Mouse (Mus musculus) liver, embryonic 11.5 days (tissue): ENCODE results near the gene Atat1. TPM values are rescaled to one million over a fixed set of nuclear protein-coding genes. Genes with fewer than 3 reads are reported as not detected.
A peak's percentile ranks its signal among the peaks of the same experiment; 100 is the strongest.
"Not testable (repeated sequence)": the region's sequence is repeated elsewhere in the genome, so short reads cannot be mapped to it uniquely, and the experiment has no call there.

Experiments used
- ATAC-seq: fragments of 200-750 bp; cut with Nextera tagmentation; replicated peaks from 2 replicates; pipeline ENCODE4 v1.8.0; 2017; ENCODE audit warnings: moderate number of reproducible peaks, mild to moderate bottlenecking, moderate TSS enrichment, moderate library complexity; ENCODE audit not compliant: low FRiP score
- DNase-seq: peaks from one replicate; pipeline ENCODE4 v3.0.0-alpha.2; 2017; ENCODE audit warnings: low spot score
- H3K27ac ChIP-seq: fragments of 300-500 bp; sonication (generic); 2 replicates; pipeline ENCODE4 v1.5.1; 2014; ENCODE audit warnings: mild to moderate bottlenecking, low read depth, low read length, control low read depth
- H3K27me3 ChIP-seq: fragments of 300-500 bp; sonication (generic); replicated peaks from 2 replicates; pipeline ENCODE4 v1.6.1; 2014; ENCODE audit warnings: low read length, mixed read lengths; ENCODE audit not compliant: control insufficient read depth, insufficient read depth
- H3K36me3 ChIP-seq: fragments of 300-500 bp; sonication (generic); 2 replicates; pipeline ENCODE4 v1.6.1; 2014; ENCODE audit warnings: mild to moderate bottlenecking, low read length, moderate library complexity, mixed read lengths; ENCODE audit not compliant: control insufficient read depth, insufficient read depth
- H3K4me1 ChIP-seq: fragments of 300-500 bp; sonication (generic); replicated peaks from 2 replicates; pipeline ENCODE4 v1.6.1; 2014; ENCODE audit warnings: low read length, mixed read lengths; ENCODE audit not compliant: control insufficient read depth, insufficient read depth
- H3K4me2 ChIP-seq: fragments of 300-500 bp; sonication (generic); 2 replicates; pipeline ENCODE4 v1.6.1; 2014; ENCODE audit warnings: mild to moderate bottlenecking, control low read depth, moderate library complexity
- H3K4me3 ChIP-seq: fragments of 300-500 bp; sonication (generic); 2 replicates; pipeline ENCODE4 v1.5.1; 2014; ENCODE audit warnings: low read depth, low read length, control low read depth
- H3K9ac ChIP-seq: fragments of 300-500 bp; sonication (generic); 2 replicates; pipeline ENCODE4 v1.6.1; 2014; ENCODE audit warnings: low read depth, low read length, control low read depth
- H3K9me3 ChIP-seq: fragments of 300-500 bp; sonication (generic); 2 replicates; pipeline ENCODE4 v1.6.1; 2016; ENCODE audit warnings: low read length, inconsistent platforms, mixed read lengths; ENCODE audit not compliant: control insufficient read depth
- WGBS: fragments of 180-500 bp; shearing (Covaris S2); extraction: QIAGEN DNeasy Blood & Tissue Kit; methylation state at CpG from one replicate; pipeline ENCODE4 v1.1.7; 2014; 5-methylcytosine and 5-hydroxymethylcytosine counted together
- polyA plus RNA-seq: library from polyadenylated mRNA; unstranded; fragments of >200 nt; fragmentation: Nextera tagmentation; extraction: Ambion mirVana; gene quantifications from 2 replicates; pipeline ENCODE4 v1.2.1, GENCODE M21; 2014

Gene Atat1
- 39.5 and 40.0 TPM in 2 replicates for polyA plus RNA-seq

DNA sequence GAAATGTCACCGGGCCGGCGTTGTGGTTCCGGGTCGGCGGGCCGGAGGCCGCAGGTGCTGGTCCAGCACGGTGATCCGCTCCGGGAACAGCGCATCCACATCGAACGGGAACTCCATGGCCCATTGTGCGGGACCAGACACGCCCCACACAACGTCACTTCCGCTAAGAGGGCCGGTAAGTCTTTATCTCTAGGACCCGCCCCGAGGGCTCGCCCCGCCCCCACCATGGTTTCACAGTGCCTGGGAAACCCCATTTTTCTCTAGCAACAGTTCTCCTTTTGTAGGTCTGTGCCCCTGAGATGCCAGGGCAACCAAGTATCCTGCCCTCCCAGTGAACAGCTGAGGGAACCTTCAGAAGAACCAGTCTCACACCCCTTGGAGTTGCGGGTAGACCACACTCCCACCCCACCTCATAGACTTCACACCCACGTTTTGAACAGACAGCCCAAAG is at the start of gene Atat1:
Gene Atat1, minus strand, starts transcription at position 157 of the 451 bp plus-strand sequence.
- WGBS: 3% methylated on average over 25 of the region's 25 CpGs
- peaks cover 20% of the 10 kb centered on the region for H3K4me1 ChIP-seq
- peak within 1 kb of the TSS; percentile 26; the same call in 1 of the 2 replicates for H3K27ac ChIP-seq
- peak within 1 kb of the TSS; percentile 83 for H3K4me2 ChIP-seq
- H3K36me3 ChIP-seq: peaks cover 19% of the 10 kb centered on the region
- H3K27me3 ChIP-seq: no peaks in the 10 kb centered on the region
- peak within 1 kb of the TSS; percentile 65 for H3K9ac ChIP-seq
- ATAC-seq (peak; percentile 90), DNase-seq (peak; percentile 98)
- peak within 1 kb of the TSS; percentile 69 for H3K4me3 ChIP-seq
- no peaks in the 10 kb centered on the region for H3K9me3 ChIP-seq

DNA sequence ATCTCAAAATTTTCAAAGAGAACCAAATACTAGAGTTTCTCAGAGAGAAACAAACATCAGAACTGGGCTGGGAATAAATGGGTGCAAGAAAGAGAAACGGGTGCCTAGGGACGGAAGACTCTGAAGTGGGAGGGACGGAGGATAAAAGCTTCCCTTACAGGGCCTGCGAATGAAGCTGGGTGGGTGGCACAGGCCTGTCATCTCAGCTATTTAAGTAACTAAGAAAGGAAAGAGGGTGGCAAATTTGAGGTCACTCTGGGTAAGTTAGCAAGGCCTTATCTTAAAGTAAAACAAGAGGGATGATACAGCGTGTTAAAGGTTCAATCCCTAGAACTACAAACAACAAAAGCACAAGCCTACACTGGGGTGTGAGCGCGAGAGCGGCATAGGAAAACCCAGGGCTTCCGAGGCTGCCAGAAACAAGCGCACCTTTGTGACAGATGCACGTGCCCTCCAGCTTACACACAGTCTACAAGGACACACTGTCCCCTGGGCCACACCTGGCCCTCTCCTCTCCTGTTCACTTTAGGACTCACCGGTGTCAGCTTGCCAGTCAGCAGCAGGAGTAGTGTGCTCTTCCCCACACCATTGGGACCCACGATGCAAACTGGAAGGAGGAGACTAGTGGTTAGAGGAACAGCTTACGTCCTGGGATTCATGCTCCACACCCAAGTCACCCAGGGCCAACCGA is 48.8 kb upstream of the Atat1 start:
- H3K27me3 ChIP-seq: no peaks in the 10 kb centered on the region
- DNase-seq (no peak), ATAC-seq (no peak)
- no peaks in the 10 kb centered on the region for H3K4me1 ChIP-seq
- H3K4me2 ChIP-seq: no peak overlapping the region
- peaks cover 71% of the 10 kb centered on the region for H3K36me3 ChIP-seq
- H3K9me3 ChIP-seq: no peaks in the 10 kb centered on the region
- no peak overlapping the region for H3K27ac ChIP-seq
- no peak overlapping the region for H3K4me3 ChIP-seq
- 94% methylated on average over 15 of the region's 15 CpGs for WGBS
- H3K9ac ChIP-seq: no peak overlapping the region; the same call in 1 of the 2 replicates

DNA sequence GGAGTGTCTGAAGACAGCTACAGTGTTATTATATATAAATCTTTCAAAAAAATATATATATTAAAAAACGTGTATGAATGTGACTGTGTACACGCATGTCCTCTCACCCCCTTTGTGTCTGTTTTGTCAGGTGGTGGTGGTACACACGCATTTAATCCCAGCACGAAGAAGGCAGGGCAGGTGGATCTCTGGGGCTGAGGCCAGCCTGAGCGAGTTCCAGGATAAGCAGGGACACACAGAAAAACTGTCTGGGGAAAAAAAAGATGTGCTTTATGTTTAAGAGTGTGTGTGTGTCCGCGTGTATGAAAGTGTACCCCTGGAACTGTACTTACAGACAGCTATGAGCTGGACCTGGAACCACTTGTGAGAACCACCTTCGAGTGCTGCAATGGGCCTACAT is 44.8 kb upstream of the Atat1 start:
- ATAC-seq (no peak), DNase-seq (no peak)
- 75% methylated on average over 8 of the region's 8 CpGs for WGBS
- Histone ChIP-seq H3K36me3 (peaks cover 32% of the 10 kb centered on the region), H3K27me3 (no peaks in the 10 kb centered on the region), H3K4me2 (no peak overlapping the region), H3K27ac (no peak overlapping the region), H3K9ac (no peak overlapping the region), H3K4me1 (no peaks in the 10 kb centered on the region), H3K9me3 (no peaks in the 10 kb centered on the region), H3K4me3 (no peak overlapping the region)

DNA sequence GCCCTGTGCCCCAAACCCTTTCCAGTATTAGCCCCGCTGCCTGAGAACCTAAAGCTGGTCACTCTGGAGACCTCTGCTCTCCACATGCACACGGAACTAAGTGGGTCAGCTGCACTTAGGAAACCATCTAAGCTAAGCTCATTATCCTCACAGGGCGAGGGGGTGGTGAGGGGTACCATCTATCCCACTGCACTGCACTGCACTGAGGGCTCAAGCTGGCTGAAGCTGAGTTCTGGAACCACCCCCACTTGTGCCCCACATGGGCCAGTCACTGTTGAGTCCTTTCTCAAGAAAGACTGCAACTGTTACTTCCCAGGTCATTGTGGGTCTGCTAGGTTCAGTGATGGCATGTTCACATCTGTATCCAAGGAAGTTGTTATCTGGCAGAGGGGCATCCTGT is 42.7 kb upstream of the Atat1 start:
- not testable (repeated sequence) for H3K9ac ChIP-seq, H3K27ac ChIP-seq, DNase-seq, H3K9me3 ChIP-seq, H3K4me3 ChIP-seq, H3K4me2 ChIP-seq, ATAC-seq, H3K4me1 ChIP-seq, H3K27me3 ChIP-seq
- H3K36me3 ChIP-seq: peaks cover 11% of the 10 kb centered on the region
- WGBS: 86% methylated on average over 1 of the region's 3 CpGs

DNA sequence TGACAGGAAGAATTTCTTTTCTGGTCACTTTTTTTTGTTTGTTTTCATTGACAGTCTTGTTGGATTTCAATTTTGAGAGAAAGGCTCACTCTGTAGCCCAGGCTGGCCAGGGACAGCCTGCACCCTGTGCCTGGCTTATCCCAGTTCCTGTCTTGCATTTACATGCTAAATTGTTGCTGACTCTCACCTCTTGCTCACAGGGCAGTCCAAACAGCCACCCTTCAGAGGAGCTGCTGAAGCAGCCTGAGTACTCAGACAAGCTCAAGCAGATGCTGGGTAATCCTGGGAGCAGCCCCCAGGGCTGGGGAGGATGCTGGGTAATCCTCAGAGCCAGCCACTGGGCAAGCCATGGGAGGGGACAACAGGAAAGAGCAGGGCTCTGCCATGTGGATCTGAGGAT is 41.1 kb upstream of the Atat1 start:
- not testable (repeated sequence) for H3K9me3 ChIP-seq, H3K9ac ChIP-seq, H3K4me2 ChIP-seq, H3K36me3 ChIP-seq, H3K4me3 ChIP-seq, H3K27me3 ChIP-seq, H3K27ac ChIP-seq, ATAC-seq, DNase-seq, H3K4me1 ChIP-seq

DNA sequence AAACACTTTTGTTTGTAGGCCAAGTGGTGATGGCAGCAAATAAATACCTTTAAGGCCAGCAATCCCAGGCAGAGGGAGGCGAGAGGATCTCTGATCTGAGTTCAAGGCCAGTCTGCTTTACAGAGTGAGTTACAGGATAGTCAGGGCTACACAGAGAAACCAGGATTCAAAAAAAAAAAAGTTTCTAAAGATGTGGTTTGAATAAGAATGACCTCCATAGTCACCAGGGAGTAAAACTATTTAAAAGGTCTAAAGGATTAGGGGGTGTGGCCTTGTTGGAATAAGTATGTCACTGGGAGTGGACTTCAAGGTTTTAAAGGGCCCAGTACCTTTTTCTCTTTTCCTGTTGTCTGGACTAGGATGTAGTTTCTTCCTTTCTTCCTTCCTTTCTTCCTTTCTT is 30.1 kb upstream of the Atat1 start:
- H3K27me3 ChIP-seq: no peaks in the 10 kb centered on the region
- no peak overlapping the region for H3K27ac ChIP-seq
- H3K9ac ChIP-seq: no peak overlapping the region
- ATAC-seq (no peak), DNase-seq (no peak)
- no peaks in the 10 kb centered on the region for H3K9me3 ChIP-seq
- H3K4me1 ChIP-seq: no peaks in the 10 kb centered on the region
- WGBS: 43% methylated on average over 1 of the region's 1 CpGs
- H3K4me2 ChIP-seq: no peak overlapping the region
- H3K4me3 ChIP-seq: no peak overlapping the region
- H3K36me3 ChIP-seq: no peaks in the 10 kb centered on the region

DNA sequence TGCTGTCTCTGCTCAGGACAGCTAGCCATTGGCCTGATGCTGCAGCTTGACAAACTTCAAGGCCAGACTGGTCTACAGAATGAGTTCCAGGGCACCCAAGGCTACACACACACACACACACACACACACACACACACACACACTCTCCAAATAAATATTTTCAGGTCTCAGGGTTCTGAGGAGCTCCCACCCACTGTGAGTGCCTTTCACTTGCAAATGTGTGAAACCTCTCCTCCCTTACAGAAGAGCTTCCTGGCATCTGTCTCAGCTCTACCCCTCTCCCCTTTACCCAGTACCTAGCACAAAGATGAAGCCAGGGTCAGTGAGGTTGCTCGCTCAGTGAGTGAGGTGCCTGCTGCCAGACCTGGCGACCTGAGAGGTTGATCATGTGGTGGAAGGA is 29.2 kb upstream of the Atat1 start:
- DNase-seq: no peak
- no peak overlapping the region for H3K27ac ChIP-seq
- ATAC-seq: no peak
- no peak overlapping the region for H3K4me2 ChIP-seq
- no peaks in the 10 kb centered on the region for H3K4me1 ChIP-seq
- H3K4me3 ChIP-seq: no peak overlapping the region
- no peak overlapping the region for H3K9ac ChIP-seq
- no peaks in the 10 kb centered on the region for H3K9me3 ChIP-seq
- no peaks in the 10 kb centered on the region for H3K27me3 ChIP-seq
- H3K36me3 ChIP-seq: no peaks in the 10 kb centered on the region
- WGBS: 58% methylated on average over 2 of the region's 2 CpGs

DNA sequence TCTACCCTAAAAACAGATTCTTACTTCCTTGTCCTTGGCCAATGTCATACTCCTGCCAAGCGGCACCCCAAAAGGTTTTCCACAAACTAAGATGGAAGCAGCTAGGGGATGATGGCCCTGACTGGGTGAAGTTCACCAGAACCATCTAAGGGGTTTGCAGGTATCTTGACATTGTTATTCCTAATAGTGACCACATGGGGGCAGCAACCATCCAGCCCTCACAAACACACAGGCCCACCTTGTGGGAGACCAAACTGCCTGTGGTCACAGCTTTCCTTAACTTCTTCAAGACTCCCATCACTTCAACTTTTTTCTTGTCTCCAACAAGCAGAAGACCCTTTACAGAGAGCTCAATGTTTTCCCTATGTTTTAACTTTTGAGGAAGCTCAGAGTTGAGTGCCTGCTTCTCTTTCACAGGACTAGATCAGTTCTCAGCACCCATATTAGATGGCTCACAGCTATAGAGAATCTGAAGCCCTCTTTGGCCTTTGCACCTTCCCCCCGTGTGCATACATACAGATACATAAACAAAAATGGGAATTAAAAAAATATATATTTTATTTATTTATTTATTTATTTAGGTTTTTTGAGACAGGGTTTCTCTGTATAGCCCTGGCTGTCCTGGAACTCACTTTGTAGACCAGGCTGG is 27.9 kb upstream of the Atat1 start:
- no peaks in the 10 kb centered on the region for H3K36me3 ChIP-seq
- no peak overlapping the region for H3K9ac ChIP-seq
- no peaks in the 10 kb centered on the region for H3K9me3 ChIP-seq
- ATAC-seq (peak; percentile 63; the same call in 1 of the 2 replicates), DNase-seq (no peak)
- no peak overlapping the region for H3K27ac ChIP-seq
- H3K4me2 ChIP-seq: no peak overlapping the region
- H3K27me3 ChIP-seq: no peaks in the 10 kb centered on the region
- no peak overlapping the region for H3K4me3 ChIP-seq
- no peaks in the 10 kb centered on the region for H3K4me1 ChIP-seq
- 32% methylated on average over 2 of the region's 2 CpGs for WGBS

DNA sequence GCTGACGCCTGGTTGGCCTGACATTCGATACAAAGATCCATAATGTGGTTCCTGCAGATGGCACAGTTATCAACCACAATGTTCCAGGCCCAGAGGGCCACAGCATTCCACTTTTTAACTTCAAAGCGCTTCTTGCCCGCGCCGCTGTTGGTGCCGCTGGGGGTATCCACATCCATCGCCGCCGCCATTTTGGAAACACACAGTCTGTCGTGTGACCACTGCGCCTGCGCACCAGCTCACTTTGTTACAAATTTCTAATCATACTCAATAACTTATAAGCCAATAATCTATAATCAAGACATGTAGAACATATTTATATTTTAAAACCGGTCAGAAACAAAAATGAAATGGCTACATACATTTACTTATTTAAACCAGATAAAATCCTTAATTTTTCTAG is 25.9 kb upstream of the Atat1 start:
- H3K36me3 ChIP-seq, ATAC-seq: not testable (repeated sequence)
- 85% methylated on average over 14 of the region's 14 CpGs for whole genome bisulfite sequencing

More for the DNA sequence above, 25.9 kb upstream of the Atat1 start:
- H3K27ac ChIP-seq, H3K9ac ChIP-seq, H3K4me1 ChIP-seq, H3K27me3 ChIP-seq, H3K4me2 ChIP-seq, H3K9me3 ChIP-seq, H3K4me3 ChIP-seq, DNase-seq: not testable (repeated sequence)
